Mouse (Mus musculus): ENCODE measurements around the gene Cep44. TPM values are rescaled to one million over a fixed set of nuclear protein-coding genes. Genes with fewer than 3 reads are reported as not detected.

The Cep44 gene
- total and polyA plus RNA-seq, 2 experiments from 2014 or later: 19.9 to 38.9 TPM

DNA sequence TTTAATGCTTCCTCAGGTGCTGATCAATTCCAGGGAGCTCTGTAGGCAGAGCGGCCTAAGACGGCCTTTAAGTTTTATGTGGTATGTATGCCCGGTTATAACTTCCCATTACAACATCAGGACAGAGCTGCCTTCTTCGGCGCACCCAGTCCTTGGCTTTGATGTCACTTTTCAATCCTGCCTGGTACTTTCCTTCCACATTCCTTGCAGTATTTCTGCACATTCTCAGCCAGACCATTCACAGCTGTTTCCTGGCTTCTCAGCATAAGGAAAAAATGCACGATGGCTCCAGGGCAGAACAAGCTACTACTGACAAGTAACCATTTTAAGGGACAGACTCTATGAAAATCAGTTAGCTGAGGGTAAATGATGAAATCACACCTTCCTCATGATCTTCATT lies 22.0 kb downstream of the Cep44 start:
- no peak for ATAC-seq
- no peak overlapping the region for H3K9ac ChIP-seq
- no peak overlapping the region for H3K4me3 ChIP-seq (ENCODE audit: low read depth, low read length)
- H3K4me1 ChIP-seq (ENCODE audit: insufficient read depth): no peaks in the 10 kb centered on the region
- 92% methylated on average over 6 of the region's 6 CpGs for WGBS
- TF ChIP-seq CTCF (IDR thresholded peaks at IDR 0.05; ENCODE audit: low read depth): no peak
- DNase-seq: no peak
- no peak overlapping the region for H3K27ac ChIP-seq (ENCODE audit: low read depth, low read length)
- H3K4me2 ChIP-seq (ENCODE audit: low read depth): no peak overlapping the region
- peaks cover 13% of the 10 kb centered on the region; the same call in 1 of the 2 replicates for H3K36me3 ChIP-seq (ENCODE audit: insufficient read depth)
- H3K9me3 ChIP-seq (ENCODE audit: low read length): no peaks in the 10 kb centered on the region
- no peaks in the 10 kb centered on the region for H3K27me3 ChIP-seq (ENCODE audit: insufficient read depth, low read length)

DNA sequence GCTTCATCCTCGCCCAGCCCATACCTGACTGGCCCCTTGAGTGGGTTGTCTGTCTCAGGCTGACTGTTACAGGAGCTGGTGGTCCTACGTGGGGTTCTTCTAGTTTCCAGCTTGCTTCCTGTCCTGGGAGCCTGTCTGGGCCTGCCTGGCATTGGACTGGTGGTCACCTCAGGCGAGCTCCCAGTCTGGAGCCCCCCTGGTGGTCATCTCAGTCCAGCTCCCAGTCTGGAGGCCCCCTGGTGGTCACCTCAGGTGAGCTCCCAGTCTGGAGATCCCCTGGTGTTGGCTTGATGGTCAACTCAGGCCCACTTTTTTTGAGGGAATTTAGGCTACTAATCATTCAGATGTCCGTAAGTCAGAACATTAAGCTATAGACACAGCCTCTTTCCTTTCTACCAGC lies 29.8 kb downstream of the Cep44 start:
- TF ChIP-seq CTCF (IDR thresholded peaks at IDR 0.05; ENCODE audit: low read depth): no peak
- 77% methylated on average over 4 of the region's 4 CpGs for WGBS

DNA sequence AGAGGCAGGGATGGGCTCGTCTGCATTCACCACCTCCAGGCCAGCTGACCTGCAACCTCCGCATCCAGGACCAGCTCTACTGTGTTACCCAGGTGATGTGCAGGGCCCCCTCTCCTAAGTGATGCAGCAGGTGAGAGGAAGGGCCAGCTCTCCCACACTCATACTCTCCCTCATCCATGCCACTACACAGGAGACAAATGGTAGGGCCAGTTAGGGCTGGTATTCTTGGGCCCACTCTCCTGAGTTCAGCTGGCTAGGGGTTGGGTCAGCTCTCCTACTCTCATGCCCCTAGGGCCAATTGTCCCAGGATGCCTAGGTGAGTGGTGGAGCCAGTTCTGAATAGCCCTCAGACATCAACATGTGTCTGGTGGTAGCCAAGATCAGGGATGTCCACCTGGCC lies 30.6 kb downstream of the Cep44 start:
- Histone ChIP-seq H3K9ac (no peak overlapping the region), H3K27ac (ENCODE audit: low read depth, low read length) (no peak overlapping the region), H3K4me3 (ENCODE audit: low read depth, low read length) (no peak overlapping the region), H3K27me3 (ENCODE audit: insufficient read depth, low read length) (no peaks in the 10 kb centered on the region), H3K36me3 (ENCODE audit: insufficient read depth) (no peaks in the 10 kb centered on the region), H3K9me3 (ENCODE audit: low read length) (no peaks in the 10 kb centered on the region), H3K4me2 (ENCODE audit: low read depth) (no peak overlapping the region), H3K4me1 (ENCODE audit: insufficient read depth) (no peaks in the 10 kb centered on the region)
- DNase-seq: no peak
- TF ChIP-seq CTCF (IDR thresholded peaks at IDR 0.05; ENCODE audit: low read depth): no peak
- WGBS: 88% methylated on average over 2 of the region's 2 CpGs
- ATAC-seq: no peak

More for the DNA sequence above, 29.8 kb downstream of the Cep44 start:
- Histone ChIP-seq H3K4me1 (ENCODE audit: insufficient read depth) (no peaks in the 10 kb centered on the region), H3K27ac (ENCODE audit: low read depth, low read length) (no peak overlapping the region), H3K4me2 (ENCODE audit: low read depth) (no peak overlapping the region), H3K4me3 (ENCODE audit: low read depth, low read length) (no peak overlapping the region), H3K9me3 (ENCODE audit: low read length) (no peaks in the 10 kb centered on the region), H3K36me3 (ENCODE audit: insufficient read depth) (no peaks in the 10 kb centered on the region), H3K27me3 (ENCODE audit: insufficient read depth, low read length) (no peaks in the 10 kb centered on the region), H3K9ac (no peak overlapping the region)
- ATAC-seq (no peak), DNase-seq (no peak)

DNA sequence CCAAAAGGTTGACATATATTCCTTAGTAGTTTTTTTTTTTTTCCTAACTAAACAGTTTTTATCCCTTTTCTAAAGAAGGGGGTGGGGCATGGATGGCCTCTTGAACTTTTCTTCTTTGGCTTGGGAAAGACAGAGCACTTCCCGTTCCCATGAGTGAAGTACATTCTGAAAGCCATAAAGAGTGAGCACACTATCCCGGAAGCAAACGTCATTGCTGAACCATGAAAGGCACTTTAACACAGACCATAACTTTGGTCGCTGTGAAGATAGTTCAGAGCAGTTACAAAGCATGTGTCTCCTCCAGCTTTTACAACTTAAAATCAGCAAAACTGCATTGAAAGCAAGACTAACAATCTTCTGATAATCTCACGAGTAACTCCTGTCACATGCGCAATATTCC lies 32.0 kb downstream of the Cep44 start:
- H3K4me3 ChIP-seq (ENCODE audit: low read depth, low read length): no peak overlapping the region
- ATAC-seq (no peak), DNase-seq (no peak)
- H3K27me3 ChIP-seq (ENCODE audit: insufficient read depth, low read length): no peaks in the 10 kb centered on the region
- H3K36me3 ChIP-seq (ENCODE audit: insufficient read depth): no peaks in the 10 kb centered on the region
- TF ChIP-seq CTCF (IDR thresholded peaks at IDR 0.05; ENCODE audit: low read depth): no peak
- WGBS: 82% methylated on average over 6 of the region's 6 CpGs
- H3K27ac ChIP-seq (ENCODE audit: low read depth, low read length): no peak overlapping the region
- no peaks in the 10 kb centered on the region for H3K4me1 ChIP-seq (ENCODE audit: insufficient read depth)
- no peak overlapping the region for H3K4me2 ChIP-seq (ENCODE audit: low read depth)
- H3K9me3 ChIP-seq (ENCODE audit: low read length): no peaks in the 10 kb centered on the region
- H3K9ac ChIP-seq: no peak overlapping the region

DNA sequence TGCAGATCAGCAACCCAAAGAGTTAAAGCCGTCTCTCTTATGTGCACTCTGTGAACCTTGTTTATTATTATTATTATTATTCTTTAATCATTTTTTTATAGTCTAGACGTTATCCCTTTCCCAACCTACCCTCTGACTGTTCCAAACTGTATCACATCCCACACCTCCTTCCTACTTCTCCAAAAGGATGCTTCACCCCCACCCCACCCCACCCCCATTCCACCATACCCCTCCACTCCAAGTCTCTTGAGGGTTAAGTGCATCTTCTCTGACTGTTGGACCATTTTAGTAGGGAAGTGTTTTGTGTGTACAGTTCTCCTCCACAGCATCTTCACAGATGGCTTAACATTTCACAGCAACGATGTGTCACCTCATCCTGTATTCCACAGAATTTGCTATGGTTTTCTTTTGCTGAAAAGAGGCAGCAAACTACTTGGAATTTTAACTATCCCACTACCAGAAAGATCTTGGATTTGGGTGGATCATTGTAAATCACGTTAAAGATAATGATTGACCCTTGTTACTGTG lies 41.8 kb downstream of the Cep44 start:
- no peak overlapping the region for H3K9ac ChIP-seq
- H3K9me3 ChIP-seq (ENCODE audit: low read length): no peaks in the 10 kb centered on the region
- TF ChIP-seq CTCF (IDR thresholded peaks at IDR 0.05; ENCODE audit: low read depth): no peak
- WGBS: 57% methylated on average over 4 of the region's 4 CpGs
- H3K4me3 ChIP-seq (ENCODE audit: low read depth, low read length): no peak overlapping the region
- H3K4me2 ChIP-seq (ENCODE audit: low read depth): no peak overlapping the region
- peak overlapping the region; percentile 59; the same call in 1 of the 2 replicates for H3K27ac ChIP-seq (ENCODE audit: low read depth, low read length)
- DNase-seq: peak; percentile 5
- peak; percentile 83 for ATAC-seq
- no peaks in the 10 kb centered on the region for H3K36me3 ChIP-seq (ENCODE audit: insufficient read depth)
- no peaks in the 10 kb centered on the region for H3K4me1 ChIP-seq (ENCODE audit: insufficient read depth)
- H3K27me3 ChIP-seq (ENCODE audit: insufficient read depth, low read length): no peaks in the 10 kb centered on the region

DNA sequence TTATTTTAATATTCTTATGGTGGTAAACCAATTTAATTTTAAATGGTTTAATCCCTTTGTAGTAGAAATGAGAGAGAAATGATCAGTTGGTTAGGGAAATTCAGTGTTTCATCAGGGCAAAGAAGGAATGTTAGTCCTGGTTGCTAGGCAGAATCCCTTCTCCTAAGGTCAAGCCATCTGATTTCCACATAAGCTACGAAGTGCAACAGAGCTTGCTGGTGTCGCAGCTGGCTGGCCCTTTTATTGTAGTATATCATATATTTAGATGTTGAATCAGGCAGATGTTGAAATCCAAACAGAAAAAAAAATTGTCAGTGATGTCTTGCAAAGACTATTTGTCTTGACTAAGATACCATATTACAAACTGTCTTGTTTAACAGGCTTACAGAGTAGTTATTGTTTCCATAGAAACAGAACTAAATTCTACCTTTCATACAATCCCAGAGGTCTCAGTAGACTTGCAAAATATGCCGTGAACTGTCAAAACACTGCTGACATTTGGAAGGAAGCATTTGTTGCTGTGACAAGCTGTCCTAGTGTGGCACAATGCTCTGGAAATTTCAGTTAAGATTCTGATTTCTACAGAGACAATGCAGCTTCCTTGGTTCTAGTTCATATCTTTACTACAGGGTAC lies 42.4 kb downstream of the Cep44 start:
- H3K4me3 ChIP-seq (ENCODE audit: low read depth, low read length): no peak overlapping the region
- ATAC-seq: peak; percentile 92
- no peak overlapping the region for H3K4me2 ChIP-seq (ENCODE audit: low read depth)
- H3K36me3 ChIP-seq (ENCODE audit: insufficient read depth): no peaks in the 10 kb centered on the region
- no peaks in the 10 kb centered on the region for H3K4me1 ChIP-seq (ENCODE audit: insufficient read depth)
- no peaks in the 10 kb centered on the region for H3K27me3 ChIP-seq (ENCODE audit: insufficient read depth, low read length)
- TF ChIP-seq CTCF (IDR thresholded peaks at IDR 0.05; ENCODE audit: low read depth): no peak
- peak overlapping the region; percentile 62; the same call in 1 of the 2 replicates for H3K27ac ChIP-seq (ENCODE audit: low read depth, low read length)
- WGBS: 51% methylated on average over 3 of the region's 3 CpGs
- H3K9me3 ChIP-seq (ENCODE audit: low read length): no peaks in the 10 kb centered on the region
- no peak overlapping the region for H3K9ac ChIP-seq
- peak; percentile 62 for DNase-seq

DNA sequence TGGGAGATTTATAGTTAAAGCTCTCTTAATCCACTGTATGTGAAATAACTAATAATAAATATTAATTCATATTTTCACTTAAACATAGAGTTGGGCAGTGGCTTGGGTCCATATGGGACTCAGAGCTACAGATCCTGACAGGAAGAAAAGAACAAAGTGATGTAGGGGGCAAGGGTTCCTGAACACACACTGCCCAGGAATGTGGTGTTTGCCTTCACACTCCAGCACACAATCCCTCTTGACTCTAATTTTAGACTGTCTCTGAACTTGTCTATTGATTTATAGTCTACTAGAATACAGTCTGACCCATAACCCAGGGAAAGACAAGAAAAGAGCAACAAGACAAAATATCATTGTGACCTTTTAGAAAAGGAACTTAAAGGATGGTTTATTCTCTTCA lies 48.9 kb downstream of the Cep44 start:
- Histone ChIP-seq H3K27ac (ENCODE audit: low read depth, low read length) (no peak overlapping the region), H3K27me3 (ENCODE audit: insufficient read depth, low read length) (no peaks in the 10 kb centered on the region), H3K9ac (no peak overlapping the region), H3K4me2 (ENCODE audit: low read depth) (no peak overlapping the region), H3K4me1 (ENCODE audit: insufficient read depth) (no peaks in the 10 kb centered on the region), H3K36me3 (ENCODE audit: insufficient read depth) (no peaks in the 10 kb centered on the region), H3K9me3 (ENCODE audit: low read length) (no peaks in the 10 kb centered on the region), H3K4me3 (ENCODE audit: low read depth, low read length) (no peak overlapping the region)
- ATAC-seq (no peak), DNase-seq (no peak)
- TF ChIP-seq CTCF (IDR thresholded peaks at IDR 0.05; ENCODE audit: low read depth): no peak

All from forebrain, postnatal 0 days (tissue).